Mouse (Mus musculus) CH12.LX (cell line): ENCODE measurements around the gene Gm595. TPM values are rescaled to one million over a fixed set of nuclear protein-coding genes. Genes with fewer than 3 reads are reported as not detected.

Experiments
- DNase-seq: peaks from one replicate; pipeline ENCODE4 v3.0.0-alpha.2; 2013; ENCODE audit errors: extremely low read depth
- H3K27ac ChIP-seq: 2 replicates; pipeline ENCODE4 v1.5.1; 2012; ENCODE audit warnings: low read depth, mild to moderate bottlenecking, control low read depth, moderate library complexity; ENCODE audit not compliant: insufficient read depth
- H3K27me3 ChIP-seq: replicated peaks from 2 replicates; pipeline ENCODE3; 2012; ENCODE audit warnings: inconsistent platforms
- H3K36me3 ChIP-seq, 2 experiments: replicated peaks in 1 of 2; 2 replicates each; pipeline versions ENCODE3 to v1.6.1; 2012; ENCODE audit warnings: inconsistent platforms in 1 of 2, low read length in 1 of 2, mild to moderate bottlenecking in 1 of 2, mixed read lengths in 1 of 2, moderate library complexity in 1 of 2; ENCODE audit not compliant: control insufficient read depth in 1 of 2, insufficient read depth in 1 of 2
- H3K4me1 ChIP-seq, 2 experiments: 2 replicates each; pipeline ENCODE4 v1.6.1; 2012; ENCODE audit warnings: inconsistent platforms in 1 of 2, moderate library complexity in 1 of 2; ENCODE audit not compliant: insufficient read depth in 2 of 2, control insufficient read depth in 1 of 2
- H3K4me2 ChIP-seq: 2 replicates; pipeline ENCODE4 v1.6.1; 2012; ENCODE audit warnings: low read depth, mild to moderate bottlenecking, control low read depth; ENCODE audit not compliant: poor library complexity, insufficient read depth, severe bottlenecking
- H3K4me3 ChIP-seq, 3 experiments: fragments of 150-350 bp in 1 of 3; sonication (generic) in 1 of 3; replicated peaks in 1 of 3; 2 replicates each; pipeline versions ENCODE3 to v1.5.1; 2011 to 2012; ENCODE audit warnings: low read depth in 2 of 3, low read length in 2 of 3, mild to moderate bottlenecking in 2 of 3, moderate library complexity in 2 of 3, control low read depth in 1 of 3, improper control_type of control experiment in 1 of 3, inconsistent platforms in 1 of 3, mixed read lengths in 1 of 3; ENCODE audit not compliant: poor library complexity in 1 of 3
- H3K79me2 ChIP-seq: replicated peaks from 2 replicates; pipeline ENCODE4 v1.6.1; 2012; ENCODE audit warnings: mild to moderate bottlenecking, moderate library complexity; ENCODE audit not compliant: control insufficient read depth, poor library complexity, insufficient read depth, severe bottlenecking; ENCODE audit errors: extremely low read depth
- H3K9ac ChIP-seq: 2 replicates; pipeline ENCODE4 v1.6.1; 2012; ENCODE audit warnings: low read depth, mild to moderate bottlenecking, control low read depth, moderate library complexity; ENCODE audit not compliant: insufficient read depth
- H3K9me3 ChIP-seq: replicated peaks from 2 replicates; pipeline ENCODE3; 2012; ENCODE audit warnings: low read length, inconsistent platforms, mixed read lengths
- CHD2 ChIP-seq: IDR thresholded peaks from 2 replicates; pipeline ENCODE4 v1.6.1; 2011; ENCODE audit warnings: low read length, improper control_type of control experiment
- GABPA ChIP-seq: IDR thresholded peaks from 2 replicates; pipeline ENCODE4 v1.6.1; 2012; ENCODE audit warnings: low read depth, low read length, improper control_type of control experiment, inconsistent platforms; ENCODE audit not compliant: insufficient replicate concordance
- JUN ChIP-seq: IDR thresholded peaks from 2 replicates; pipeline ENCODE4 v1.6.1; 2011; ENCODE audit warnings: low read depth, mild to moderate bottlenecking, low read length, improper control_type of control experiment, moderate library complexity; ENCODE audit not compliant: insufficient read depth
- MEF2A ChIP-seq: IDR thresholded peaks from 2 replicates; pipeline ENCODE4 v1.6.1; 2014; ENCODE audit warnings: low read depth, mild to moderate bottlenecking, inconsistent platforms, low read length, improper control_type of control experiment, borderline replicate concordance
- RAD21 ChIP-seq: IDR thresholded peaks from 2 replicates; pipeline ENCODE4 v1.6.1; 2011; ENCODE audit warnings: low read depth, mild to moderate bottlenecking, low read length, improper control_type of control experiment, moderate library complexity
- RCOR1 ChIP-seq: conservative IDR thresholded peaks from 2 replicates; pipeline ENCODE4 v1.6.1; 2012; ENCODE audit warnings: low read depth, mild to moderate bottlenecking, inconsistent platforms, low read length, improper control_type of control experiment
- USF2 ChIP-seq: conservative IDR thresholded peaks from 2 replicates; pipeline ENCODE4 v1.6.1; 2011; ENCODE audit warnings: low read depth, low read length, improper control_type of control experiment
- ZNF384 ChIP-seq: IDR thresholded peaks from 2 replicates; pipeline ENCODE4 v1.6.1; 2012; ENCODE audit warnings: low read depth, low read length, improper control_type of control experiment, inconsistent platforms
- dilution Hi-C: fragments of 300-500 bp; cut with MboI; formaldehyde crosslinking; loops from 2 replicates; pipeline ENCODE4 v1.14.3; 2020; ENCODE audit warnings: low sequenced_read_pairs; ENCODE audit not compliant: extremely low pct_unique_long_range_greater_than_20kb, extremely low pct_ligation_motif_present
- in situ Hi-C: fragments of 300-500 bp; cut with MboI; formaldehyde crosslinking; loops from 3 replicates; pipeline ENCODE4 v1.14.3; 2019; ENCODE audit warnings: low sequenced_read_pairs, low pct_ligation_motif_present, low pct_unique_long_range_greater_than_20kb, mixed read lengths
- polyA plus RNA-seq: library from polyadenylated mRNA; unstranded; fragments of >175 nt; gene quantifications from 2 replicates; pipeline ENCODE4 v1.2.1, GENCODE M21; 2012; ENCODE audit warnings: low read depth; ENCODE audit not compliant: insufficient read length
- total RNA-seq, 2 experiments: library from RNA; depleted of rRNA; stranded (reverse); fragments of 300-350 nt in 1 of 2; fragments of >200 nt in 1 of 2; gene quantifications; 2 replicates each; pipeline ENCODE4 v1.2.3; 2012 to 2014

The Gm595 gene
- total and polyA plus RNA-seq, 3 experiments = not detected

DNA sequence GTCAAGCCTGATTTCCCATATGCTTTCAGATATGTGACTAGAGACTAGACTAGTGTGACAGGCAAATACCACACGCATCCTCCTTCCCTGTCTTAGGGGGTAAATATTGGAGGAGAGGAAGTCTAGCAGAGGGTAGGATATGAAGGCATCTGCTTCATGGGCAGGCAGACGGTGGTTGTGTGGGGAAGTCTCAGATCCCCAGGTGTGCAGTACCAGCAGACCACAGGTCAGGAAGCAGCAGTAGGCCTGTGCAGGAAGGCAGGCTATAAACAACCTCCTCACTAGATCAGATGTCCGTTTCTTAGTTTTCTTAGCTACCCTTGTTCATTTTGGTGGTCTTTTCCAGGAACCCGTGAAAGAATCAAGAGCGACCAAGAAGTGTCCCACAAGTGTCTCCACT, 7.1 kb upstream of the Gm595 start:
- DNase-seq = peak; percentile 12
- Histone ChIP-seq H3K4me2 (peak overlapping the region; percentile 36; the same call in 1 of the 2 replicates), H3K36me3 (no peaks in the 10 kb centered on the region), H3K4me1 (peaks cover 3 to 8% of the 10 kb centered on the region in 2 experiments; a peak in 3 of 4 replicates), H3K79me2 (no peaks in the 10 kb centered on the region), H3K4me3 (no peak overlapping the region), H3K9me3 (no peaks in the 10 kb centered on the region), H3K27ac (no peak overlapping the region), H3K27me3 (no peaks in the 10 kb centered on the region), H3K9ac (no peak overlapping the region)
- in situ Hi-C loops (no loop called here), dilution Hi-C loops (no loop called here)
- TF ChIP-seq USF2 (no peak), ZNF384 (no peak), RCOR1 (no peak), CHD2 (no peak), GABPA (no peak), MEF2A (no peak), RAD21 (no peak), JUN (no peak)

Other genes starting within 250 kb of the Gm595 start
- gene Gpr119, start 203.2 kb downstream of the Gm595 start, total RNA-seq (2012; rRNA removed) = not detected in 2 replicates
- gene Gpr119, start 203.2 kb downstream of the Gm595 start, total RNA-seq (2014; rRNA removed) = not detected in 2 replicates
- not detected in 2 replicates for gene Gpr119, start 203.2 kb downstream of the Gm595 start, polyA plus RNA-seq
- gene Rbmx2, start 182.7 kb downstream of the Gm595 start, total RNA-seq (2012; rRNA removed) = 15.1 and 17.2 TPM in 2 replicates
- 14.6 and 16.9 TPM in 2 replicates for gene Rbmx2, start 182.7 kb downstream of the Gm595 start, total RNA-seq (2014; rRNA removed)
- 18.4 and 23.4 TPM in 2 replicates for gene Rbmx2, start 182.7 kb downstream of the Gm595 start, polyA plus RNA-seq